Mouse (Mus musculus): ENCODE measurements around the gene Bzw1. TPM values are rescaled to one million over a fixed set of nuclear protein-coding genes. Genes with fewer than 3 reads are reported as not detected.

Bzw1 gene
- polyA plus RNA-seq, 1 experiment from 2014 or later, result 230 TPM

- DNase-seq (ENCODE audit: low spot score) (peak; percentile 65), ATAC-seq (ENCODE audit: low FRiP score, low TSS enrichment) (peak; percentile 93)
- Histone ChIP-seq H3K4me1 (replicated peaks; ENCODE audit: control insufficient read depth, insufficient read depth) (no peaks in the 10 kb centered on the region), H3K27me3 (ENCODE audit: control insufficient read depth, insufficient read depth, low read length) (no peaks in the 10 kb centered on the region), H3K27ac (replicated peaks) (peak overlapping the region; percentile 35; the same call in 1 of the 2 replicates), H3K9me3 (ENCODE audit: control insufficient read depth, low read length) (no peaks in the 10 kb centered on the region), H3K9ac (ENCODE audit: low read length) (0 out of 2 replicates have a peak overlapping the region, but pooled peaks have one; percentile 5), H3K4me2 (replicated peaks; ENCODE audit: low read depth) (no peak overlapping the region), H3K36me3 (ENCODE audit: control insufficient read depth, insufficient read depth, low read length) (no peaks in the 10 kb centered on the region), H3K4me3 (ENCODE audit: low read depth, low read length) (no peak overlapping the region)
- TF ChIP-seq CTCF (IDR thresholded peaks at IDR 0.05; ENCODE audit: low read depth), result 0 out of 2 replicates have a peak, but pooled peaks have one; percentile 4
- no peak for TF ChIP-seq EP300 (optimal IDR thresholded peaks at IDR 0.05)
- 63% methylated on average over 19 of the region's 19 CpGs for WGBS
These were observed 33.5 kb upstream of the Bzw1 start for GRCm38 (mm10) chr1:58358958-58359901.

- TF ChIP-seq EP300 (optimal IDR thresholded peaks at IDR 0.05) (no peak), CTCF (IDR thresholded peaks at IDR 0.05; ENCODE audit: low read depth) (no peak)
- ATAC-seq (ENCODE audit: low FRiP score, low TSS enrichment) (no peak), DNase-seq (ENCODE audit: low spot score) (no peak)
- Histone ChIP-seq H3K9ac (ENCODE audit: low read length) (no peak overlapping the region), H3K4me3 (ENCODE audit: low read depth, low read length) (no peak overlapping the region), H3K4me2 (replicated peaks; ENCODE audit: low read depth) (no peak overlapping the region), H3K36me3 (ENCODE audit: control insufficient read depth, insufficient read depth, low read length) (no peaks in the 10 kb centered on the region), H3K4me1 (replicated peaks; ENCODE audit: control insufficient read depth, insufficient read depth) (no peaks in the 10 kb centered on the region), H3K27me3 (ENCODE audit: control insufficient read depth, insufficient read depth, low read length) (no peaks in the 10 kb centered on the region), H3K9me3 (ENCODE audit: control insufficient read depth, low read length) (no peaks in the 10 kb centered on the region), H3K27ac (replicated peaks) (no peak overlapping the region)
- 45% methylated on average over 4 of the region's 4 CpGs for WGBS
These were observed 30.4 kb upstream of the Bzw1 start for GRCm38 (mm10) chr1:58362296-58362695.

- 97% methylated on average over 12 of the region's 12 CpGs for WGBS
- Histone ChIP-seq H3K27me3 (ENCODE audit: control insufficient read depth, insufficient read depth, low read length) (no peaks in the 10 kb centered on the region), H3K9ac (ENCODE audit: low read length) (no peak overlapping the region), H3K4me1 (replicated peaks; ENCODE audit: control insufficient read depth, insufficient read depth) (no peaks in the 10 kb centered on the region), H3K4me3 (ENCODE audit: low read depth, low read length) (no peak overlapping the region), H3K4me2 (replicated peaks; ENCODE audit: low read depth) (no peak overlapping the region), H3K9me3 (ENCODE audit: control insufficient read depth, low read length) (no peaks in the 10 kb centered on the region), H3K36me3 (ENCODE audit: control insufficient read depth, insufficient read depth, low read length) (no peaks in the 10 kb centered on the region), H3K27ac (replicated peaks) (no peak overlapping the region)
- DNase-seq (ENCODE audit: low spot score) (no peak), ATAC-seq (ENCODE audit: low FRiP score, low TSS enrichment) (no peak)
- no peak for TF ChIP-seq EP300 (optimal IDR thresholded peaks at IDR 0.05)
- TF ChIP-seq CTCF (IDR thresholded peaks at IDR 0.05; ENCODE audit: low read depth), result no peak
These were observed 28.1 kb upstream of the Bzw1 start for GRCm38 (mm10) chr1:58364551-58364950.

DNA sequence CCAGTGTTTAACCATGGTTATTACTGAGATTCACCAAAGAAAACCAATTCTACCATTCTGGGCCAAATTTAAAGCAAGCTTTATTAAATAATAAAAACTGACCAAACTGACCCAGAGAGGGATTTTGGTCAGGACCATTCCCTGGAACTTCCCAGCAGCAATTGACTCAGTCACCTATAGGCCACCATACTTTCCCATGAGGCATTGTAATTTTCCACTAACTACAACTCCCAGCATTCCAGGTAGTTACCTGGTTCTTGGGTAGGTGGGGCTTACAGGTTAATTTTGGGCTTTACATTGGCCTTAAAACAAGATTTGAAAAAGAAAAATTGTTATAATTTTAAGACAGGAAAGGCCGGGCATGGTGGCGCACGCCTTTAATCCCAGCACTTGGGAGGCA, 26.9 kb upstream of the Bzw1 start:
- no peak overlapping the region for H3K9ac ChIP-seq (ENCODE audit: low read length)
- TF ChIP-seq CTCF (IDR thresholded peaks at IDR 0.05; ENCODE audit: low read depth) (no peak), EP300 (optimal IDR thresholded peaks at IDR 0.05) (no peak)
- no peak overlapping the region for H3K27ac ChIP-seq (replicated peaks)
- H3K27me3 ChIP-seq (ENCODE audit: control insufficient read depth, insufficient read depth, low read length), result no peaks in the 10 kb centered on the region
- no peaks in the 10 kb centered on the region for H3K4me1 ChIP-seq (replicated peaks; ENCODE audit: control insufficient read depth, insufficient read depth)
- H3K4me2 ChIP-seq (replicated peaks; ENCODE audit: low read depth), result no peak overlapping the region
- no peaks in the 10 kb centered on the region for H3K9me3 ChIP-seq (ENCODE audit: control insufficient read depth, low read length)
- ATAC-seq (ENCODE audit: low FRiP score, low TSS enrichment) (no peak), DNase-seq (ENCODE audit: low spot score) (no peak)
- no peaks in the 10 kb centered on the region for H3K36me3 ChIP-seq (ENCODE audit: control insufficient read depth, insufficient read depth, low read length)
- no peak overlapping the region for H3K4me3 ChIP-seq (ENCODE audit: low read depth, low read length)
- 89% methylated on average over 3 of the region's 3 CpGs for WGBS

GRCm38 (mm10) chr1:58366737-58367471, 25.8 kb upstream of the Bzw1 start:
- ATAC-seq (ENCODE audit: low FRiP score, low TSS enrichment), result peak; percentile 99
- peak; percentile 79 for DNase-seq (ENCODE audit: low spot score)
- 62% methylated on average over 12 of the region's 12 CpGs for WGBS
- Histone ChIP-seq H3K27me3 (ENCODE audit: control insufficient read depth, insufficient read depth, low read length) (no peaks in the 10 kb centered on the region), H3K9ac (ENCODE audit: low read length) (no peak overlapping the region), H3K27ac (replicated peaks) (peak overlapping the region; percentile 79), H3K4me1 (replicated peaks; ENCODE audit: control insufficient read depth, insufficient read depth) (no peaks in the 10 kb centered on the region), H3K36me3 (ENCODE audit: control insufficient read depth, insufficient read depth, low read length) (no peaks in the 10 kb centered on the region), H3K4me2 (replicated peaks; ENCODE audit: low read depth) (no peak overlapping the region), H3K4me3 (ENCODE audit: low read depth, low read length) (no peak overlapping the region), H3K9me3 (ENCODE audit: control insufficient read depth, low read length) (no peaks in the 10 kb centered on the region)
- TF ChIP-seq EP300 (optimal IDR thresholded peaks at IDR 0.05), result no peak
- TF ChIP-seq CTCF (IDR thresholded peaks at IDR 0.05; ENCODE audit: low read depth), result no peak
